Mouse (Mus musculus): Measurements from ENCODE around the gene Stub1. TPM values are rescaled to one million over a fixed set of nuclear protein-coding genes. Genes with fewer than 3 reads are reported as not detected.

Stub1 gene
- polyA plus RNA-seq, 1 experiment: 333 TPM

GRCm38 (mm10) chr17:25824362-25825142 is 8.7 kb downstream of the Stub1 start:
- peak overlapping the region; percentile 80 for H3K4me3 ChIP-seq (replicated peaks; ENCODE audit: insufficient read depth, low read depth, low read length)
- TF ChIP-seq CTCF (IDR thresholded peaks at IDR 0.05; ENCODE audit: borderline replicate concordance, insufficient read depth, low read depth, low read length): no peak
- TF ChIP-seq POLR2A (IDR thresholded peaks at IDR 0.05; ENCODE audit: borderline replicate concordance, insufficient read depth, low read length): no peak
- H3K27ac ChIP-seq (ENCODE audit: insufficient read depth, low read length): no peak overlapping the region
- 68% methylated on average over 17 of the region's 17 CpGs for WGBS
- no peak for DNase-seq
- H3K27me3 ChIP-seq (ENCODE audit: control insufficient read depth, insufficient read depth, low read length): no peaks in the 10 kb centered on the region
- H3K4me1 ChIP-seq (ENCODE audit: control insufficient read depth, insufficient read depth, low read length): peaks cover 14% of the 10 kb centered on the region

- H3K4me3 ChIP-seq (replicated peaks; ENCODE audit: insufficient read depth, low read depth, low read length): peak within 1 kb of the TSS; percentile 80
- peak within 1 kb of the TSS; percentile 31; the same call in 1 of the 2 replicates for H3K27ac ChIP-seq (ENCODE audit: insufficient read depth, low read length)
- peaks cover 12% of the 10 kb centered on the region for H3K4me1 ChIP-seq (ENCODE audit: control insufficient read depth, insufficient read depth, low read length)
- H3K27me3 ChIP-seq (ENCODE audit: control insufficient read depth, insufficient read depth, low read length): no peaks in the 10 kb centered on the region
- WGBS: under 1% methylated on average over 18 of the region's 18 CpGs
- DNase-seq: peak; percentile 85 to 86
- peak; percentile 77; the same call in 1 of the 2 replicates for TF ChIP-seq POLR2A (IDR thresholded peaks at IDR 0.05; ENCODE audit: borderline replicate concordance, insufficient read depth, low read length)
- TF ChIP-seq CTCF (IDR thresholded peaks at IDR 0.05; ENCODE audit: borderline replicate concordance, insufficient read depth, low read depth, low read length): no peak
Measured at GRCm38 (mm10) chr17:25823452-25823851, 9.8 kb downstream of the Stub1 start, which contains the start of gene Wdr24. TSS of gene Wdr24 (plus strand) at chr17:25823627.

- no peaks in the 10 kb centered on the region for H3K27me3 ChIP-seq (ENCODE audit: control insufficient read depth, insufficient read depth, low read length)
- TF ChIP-seq POLR2A (IDR thresholded peaks at IDR 0.05; ENCODE audit: borderline replicate concordance, insufficient read depth, low read length) (no peak), CTCF (IDR thresholded peaks at IDR 0.05; ENCODE audit: borderline replicate concordance, insufficient read depth, low read depth, low read length) (no peak)
- no peak overlapping the region for H3K27ac ChIP-seq (ENCODE audit: insufficient read depth, low read length)
- no peak overlapping the region for H3K4me3 ChIP-seq (replicated peaks; ENCODE audit: insufficient read depth, low read depth, low read length)
- H3K4me1 ChIP-seq (ENCODE audit: control insufficient read depth, insufficient read depth, low read length): peaks cover 24% of the 10 kb centered on the region
- DNase-seq: peak in 1 of 2 experiments; percentile 44
- WGBS: 28% methylated on average over 46 of the region's 46 CpGs
Measured at GRCm38 (mm10) chr17:25818851-25819780, 14.1 kb downstream of the Stub1 start.

GRCm38 (mm10) chr17:25817662-25818061 is 15.5 kb downstream of the Stub1 start:
- DNase-seq: no peak
- Histone ChIP-seq H3K4me3 (replicated peaks; ENCODE audit: insufficient read depth, low read depth, low read length) (no peak overlapping the region), H3K27ac (ENCODE audit: insufficient read depth, low read length) (no peak overlapping the region), H3K27me3 (ENCODE audit: control insufficient read depth, insufficient read depth, low read length) (no peaks in the 10 kb centered on the region), H3K4me1 (ENCODE audit: control insufficient read depth, insufficient read depth, low read length) (peaks cover 26% of the 10 kb centered on the region)
- TF ChIP-seq CTCF (IDR thresholded peaks at IDR 0.05; ENCODE audit: borderline replicate concordance, insufficient read depth, low read depth, low read length) (no peak), POLR2A (IDR thresholded peaks at IDR 0.05; ENCODE audit: borderline replicate concordance, insufficient read depth, low read length) (no peak)
- WGBS: 74% methylated on average over 11 of the region's 11 CpGs

GRCm38 (mm10) chr17:25813471-25813870 is 19.7 kb downstream of the Stub1 start:
- H3K27ac ChIP-seq (ENCODE audit: insufficient read depth, low read length): peak overlapping the region; percentile 36
- H3K4me3 ChIP-seq (replicated peaks; ENCODE audit: insufficient read depth, low read depth, low read length): peak overlapping the region; percentile 27
- no peaks in the 10 kb centered on the region for H3K27me3 ChIP-seq (ENCODE audit: control insufficient read depth, insufficient read depth, low read length)
- TF ChIP-seq POLR2A (IDR thresholded peaks at IDR 0.05; ENCODE audit: borderline replicate concordance, insufficient read depth, low read length): no peak
- peak; percentile 52; the same call in 1 of the 2 replicates for TF ChIP-seq CTCF (IDR thresholded peaks at IDR 0.05; ENCODE audit: borderline replicate concordance, insufficient read depth, low read depth, low read length)
- peak; percentile 76 to 77 for DNase-seq
- WGBS: 0% methylated on average over 20 of the region's 20 CpGs
- H3K4me1 ChIP-seq (ENCODE audit: control insufficient read depth, insufficient read depth, low read length): peaks cover 44% of the 10 kb centered on the region

GRCm38 (mm10) chr17:25810890-25811289 is 22.3 kb downstream of the Stub1 start:
- Histone ChIP-seq H3K27me3 (ENCODE audit: control insufficient read depth, insufficient read depth, low read length) (no peaks in the 10 kb centered on the region), H3K4me3 (replicated peaks; ENCODE audit: insufficient read depth, low read depth, low read length) (peak overlapping the region; percentile 77), H3K27ac (ENCODE audit: insufficient read depth, low read length) (peak overlapping the region; percentile 95), H3K4me1 (ENCODE audit: control insufficient read depth, insufficient read depth, low read length) (peaks cover 34% of the 10 kb centered on the region)
- peak in 1 of 2 experiments; percentile 36 for DNase-seq
- WGBS: 30% methylated on average over 4 of the region's 4 CpGs
- no peak for TF ChIP-seq POLR2A (IDR thresholded peaks at IDR 0.05; ENCODE audit: borderline replicate concordance, insufficient read depth, low read length)
- no peak for TF ChIP-seq CTCF (IDR thresholded peaks at IDR 0.05; ENCODE audit: borderline replicate concordance, insufficient read depth, low read depth, low read length)

GRCm38 (mm10) chr17:25809606-25810340 is 23.4 kb downstream of the Stub1 start:
- Histone ChIP-seq H3K27me3 (ENCODE audit: control insufficient read depth, insufficient read depth, low read length) (no peaks in the 10 kb centered on the region), H3K4me3 (replicated peaks; ENCODE audit: insufficient read depth, low read depth, low read length) (peak overlapping the region; percentile 77), H3K4me1 (ENCODE audit: control insufficient read depth, insufficient read depth, low read length) (peaks cover 28% of the 10 kb centered on the region), H3K27ac (ENCODE audit: insufficient read depth, low read length) (peak overlapping the region; percentile 95)
- WGBS: 3% methylated on average over 25 of the region's 25 CpGs
- 0 out of 2 replicates have a peak, but pooled peaks have one; percentile 11 for TF ChIP-seq POLR2A (IDR thresholded peaks at IDR 0.05; ENCODE audit: borderline replicate concordance, insufficient read depth, low read length)
- no peak for TF ChIP-seq CTCF (IDR thresholded peaks at IDR 0.05; ENCODE audit: borderline replicate concordance, insufficient read depth, low read depth, low read length)
- peak; percentile 83 to 85 for DNase-seq

All from cerebellum, adult 2 months (tissue).